Mouse (Mus musculus) small intestine, adult 2 months (tissue): ENCODE results near the gene Slc35a1.

Experiments used
- CTCF ChIP-seq: fragments of 200-500 bp; IDR thresholded peaks from 2 replicates; pipeline ENCODE4 v1.5.1; 2012; ENCODE audit warnings: low read depth, mild to moderate bottlenecking, control low read depth, inconsistent platforms, low read length, moderate library complexity, mixed read lengths; ENCODE audit not compliant: insufficient replicate concordance, insufficient read length; ENCODE audit errors: extremely low read depth
- POLR2A ChIP-seq: fragments of 200-500 bp; IDR thresholded peaks from 2 replicates; pipeline ENCODE4 v1.6.1; 2012; ENCODE audit warnings: low read depth, mild to moderate bottlenecking, control low read depth, inconsistent platforms, low read length, moderate library complexity

DNA sequence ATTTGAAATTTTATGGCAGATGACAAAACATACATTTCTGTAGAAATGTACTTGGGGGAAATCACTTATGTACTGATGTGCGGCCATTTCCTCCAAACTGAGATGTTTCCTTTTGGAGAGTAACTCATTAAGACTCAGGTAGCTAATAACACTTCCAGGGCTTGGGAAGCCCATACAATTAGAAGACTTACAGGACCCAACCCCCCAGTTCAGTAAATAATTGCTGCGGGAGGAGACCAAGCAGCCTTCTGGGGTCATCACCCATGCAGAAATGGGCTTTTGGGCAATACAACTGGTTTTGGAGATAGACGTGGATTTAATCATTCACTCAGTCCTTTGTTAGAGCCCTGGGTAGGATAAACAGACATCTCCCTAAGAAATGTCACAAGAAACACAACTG lies 20.0 kb upstream of the Slc35a1 start:
- no peak for TF ChIP-seq CTCF
- no peak for TF ChIP-seq POLR2A
